Mouse (Mus musculus) neutrophil, adult 5-6 weeks (primary cell): ENCODE measurements around the gene Nme8. TPM values are rescaled to one million over a fixed set of nuclear protein-coding genes. Genes with fewer than 3 reads are reported as not detected.

Experiments used
- ATAC-seq: fragments of 151-379, 151-347 bp; 2 replicates; pipeline ENCODE4 v1.8.0; 2017; ENCODE audit warnings: mild to moderate bottlenecking, moderate TSS enrichment; ENCODE audit not compliant: insufficient number of reproducible peaks, poor library complexity, low FRiP score, severe bottlenecking; ENCODE audit errors: extremely low read depth
- total RNA-seq: library from RNA; stranded (forward); fragments of 200-1000 nt; gene quantifications from 2 replicates; pipeline ENCODE4 v1.2.3, GENCODE M21; 2017

Nme8 gene
- total RNA-seq, 1 experiment from 2014 or later = not detected

GRCm38 (mm10) chr13:19604916-19605315 is 92.7 kb downstream of the Nme8 start:
- no peak for ATAC-seq

GRCm38 (mm10) chr13:19603719-19604118 is 93.9 kb downstream of the Nme8 start:
- no peak for ATAC-seq

GRCm38 (mm10) chr13:19602531-19602930 is 95.1 kb downstream of the Nme8 start:
- no peak for ATAC-seq

- ATAC-seq = no peak
Measured at GRCm38 (mm10) chr13:19599242-19599641, 98.4 kb downstream of the Nme8 start.

GRCm38 (mm10) chr13:19595141-19595540 is 102.5 kb downstream of the Nme8 start:
- ATAC-seq = no peak

Other genes with a start within 250 kb of the Nme8 start
- gene Epdr1, start 77.9 kb downstream of the Nme8 start, total RNA-seq = not detected in 2 replicates
- gene Sfrp4, start 74.7 kb downstream of the Nme8 start, total RNA-seq = not detected in 2 replicates
- gene Gpr141, start 126.5 kb upstream of the Nme8 start, total RNA-seq = 42.4 and 49.0 TPM in 2 replicates